Mouse (Mus musculus): ENCODE results near the gene Crip1.

DNA sequence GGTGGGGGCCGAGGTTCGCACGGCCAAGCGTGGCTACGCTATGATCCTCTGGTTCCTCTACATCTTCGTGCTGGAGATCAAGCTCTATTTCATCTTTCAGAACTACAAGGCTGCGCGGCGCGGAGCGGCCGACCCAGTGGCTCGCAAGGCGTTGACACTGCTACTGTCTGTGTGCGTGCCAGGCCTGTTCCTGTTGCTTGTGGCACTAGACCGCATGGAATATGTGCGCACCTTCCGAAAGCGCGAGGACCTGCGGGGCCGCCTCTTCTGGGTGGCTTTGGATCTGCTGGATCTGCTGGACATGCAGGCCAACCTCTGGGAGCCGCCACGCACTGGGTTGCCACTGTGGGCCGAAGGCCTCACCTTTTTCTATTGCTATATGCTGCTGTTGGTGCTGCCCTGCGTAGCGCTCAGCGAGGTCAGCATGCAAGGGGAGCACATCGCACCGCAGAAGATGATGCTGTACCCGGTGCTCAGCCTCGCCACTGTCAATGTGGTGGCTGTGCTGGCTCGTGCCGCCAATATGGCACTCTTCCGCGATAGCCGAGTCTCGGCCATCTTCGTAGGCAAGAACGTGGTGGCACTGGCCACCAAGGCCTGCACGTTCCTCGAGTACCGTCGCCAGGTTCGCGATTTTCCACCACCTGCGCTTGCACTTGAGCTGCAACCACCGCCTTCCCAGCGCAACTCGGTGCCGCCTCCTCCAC is 42.4 kb downstream of the Crip1 start:
- TF ChIP-seq MAX (IDR thresholded peaks at IDR 0.05): no peak
- no peak for TF ChIP-seq CTCF (IDR thresholded peaks at IDR 0.05; ENCODE audit: control insufficient read depth, insufficient read depth, insufficient read length)
- TF ChIP-seq CEBPB (IDR thresholded peaks at IDR 0.05; ENCODE audit: low read depth): no peak
- TF ChIP-seq MYOG (IDR thresholded peaks at IDR 0.05; ENCODE audit: control insufficient read depth, extremely low read depth, insufficient read length): no peak
